Comparison of ENCODE assay signal across 11 mouse cellular contexts in genomic region chr8:84416915-84417314, GRCm38 (mm10). TPM values are rescaled to one million over a fixed set of nuclear protein-coding genes. Genes with fewer than 3 reads are reported as not detected.
DNase-seq lines count a peak whose midpoint lies in the region; ATAC-seq and TF ChIP-seq lines count a peak whose summit lies in the region.
"Had no signal": no experiment of that assay in that cellular context is flagged by ENCODE, and none has a peak within 500 bp of the region (broad histone marks: within the 10 kb centered on the region; RNA-seq: fewer than 3 reads in every experiment).

No protein-coding gene starts in this region.

- TF ChIP-seq CTCF in forebrain, postnatal 0 days (IDR thresholded peaks at IDR 0.05; ENCODE audit: low read depth): no peak

- H3K4me3 ChIP-seq in forebrain, postnatal 0 days (ENCODE audit: low read depth, low read length): peak overlapping the region; percentile 76
- H3K4me3 ChIP-seq in midbrain, embryonic 14.5 days (replicated peaks; ENCODE audit: low read depth, low read length): peak overlapping the region; percentile 76
- H3K4me3 ChIP-seq: heart, embryonic 12.5 days had no signal

- H3K4me2 ChIP-seq in forebrain, postnatal 0 days (ENCODE audit: low read depth): peak overlapping the region; percentile 84
- H3K4me2 ChIP-seq in midbrain, embryonic 14.5 days (ENCODE audit: low read length): peak overlapping the region; percentile 81
- H3K4me2 ChIP-seq: heart, embryonic 12.5 days had no signal

- H3K36me3 ChIP-seq in forebrain, postnatal 0 days (ENCODE audit: insufficient read depth): peaks cover 7% of the 10 kb centered on the region; the same call in 1 of the 2 replicates
- H3K36me3 ChIP-seq in midbrain, embryonic 14.5 days (ENCODE audit: control insufficient read depth, insufficient read depth, low read length): no peaks in the 10 kb centered on the region
- H3K36me3 ChIP-seq: heart, embryonic 12.5 days had no signal

- DNase-seq in frontal cortex, postnatal 14 days (ENCODE audit: low spot score in 2 of 2): no peak
- DNase-seq in cerebellum, postnatal 14 days: peak; percentile 63 to 68
- DNase-seq in forebrain, postnatal 0 days: no peak
- DNase-seq in midbrain, embryonic 14.5 days: no peak
- DNase-seq in kidney, postnatal 14 days: no peak
- DNase-seq in layer of hippocampus, postnatal 25 days (ENCODE audit: extremely low spot score in 1 of 2, low spot score in 1 of 2): no peak
- no peak for DNase-seq in layer of hippocampus, postnatal 36 days
- DNase-seq: kidney, adult 18-20 months had no signal

- H3K27ac ChIP-seq in forebrain, postnatal 0 days (ENCODE audit: low read depth, low read length): no peak overlapping the region
- H3K27ac ChIP-seq in midbrain, embryonic 14.5 days (replicated peaks; ENCODE audit: low read depth, low read length): no peak overlapping the region
- H3K27ac ChIP-seq: stomach, postnatal 0 days had no signal

- no peaks in the 10 kb centered on the region for H3K27me3 ChIP-seq in forebrain, postnatal 0 days (ENCODE audit: insufficient read depth, low read length)
- H3K27me3 ChIP-seq in midbrain, embryonic 14.5 days (ENCODE audit: control insufficient read depth, insufficient read depth, low read length): no peaks in the 10 kb centered on the region

- 0 out of 2 replicates have a peak overlapping the region, but pooled peaks have one; percentile 79 for H3K9ac ChIP-seq in forebrain, postnatal 0 days
- peak overlapping the region; percentile 91; the same call in 1 of the 2 replicates for H3K9ac ChIP-seq in midbrain, embryonic 14.5 days (replicated peaks; ENCODE audit: low read length)
- H3K9ac ChIP-seq: heart, embryonic 12.5 days had no signal

- H3K9me3 ChIP-seq in forebrain, postnatal 0 days (ENCODE audit: low read length): no peaks in the 10 kb centered on the region
- no peaks in the 10 kb centered on the region for H3K9me3 ChIP-seq in midbrain, embryonic 14.5 days (ENCODE audit: control insufficient read depth, low read length)

- 64% methylated on average over 6 of the region's 6 CpGs for WGBS in forebrain, postnatal 0 days
- WGBS in midbrain, embryonic 14.5 days: 77% methylated on average over 6 of the region's 6 CpGs

- ATAC-seq in frontal cortex, adult (ENCODE audit: low TSS enrichment): peak; percentile 22; the same call in 1 of the 2 replicates
- no peak for ATAC-seq in forebrain, postnatal 0 days
- ATAC-seq in midbrain, embryonic 14.5 days (ENCODE audit: low FRiP score, low TSS enrichment): no peak

- H3K4me1 ChIP-seq in forebrain, postnatal 0 days (ENCODE audit: insufficient read depth): peaks cover 11% of the 10 kb centered on the region; the same call in 1 of the 2 replicates
- H3K4me1 ChIP-seq in midbrain, embryonic 14.5 days (ENCODE audit: control insufficient read depth, insufficient read depth, low read length): peaks cover 16% of the 10 kb centered on the region

RNA-seq across cellular contexts. Expression of gene Cacna1a, which starts 28.7 kb away (rescaled TPM):
- 29.2 and 31.1 TPM in 2 replicates for total RNA-seq in forebrain, postnatal 0 days (2014; rRNA removed)
- 5.3 and 8.6 TPM in 2 replicates for polyA plus RNA-seq in forebrain, postnatal 0 days (2015; fragmentation: Nextera tagmentation; extraction: Ambion mirVana)
- 13.8 and 16.1 TPM in 2 replicates for polyA plus RNA-seq in midbrain, embryonic 14.5 days (2014; fragmentation: Nextera tagmentation; extraction: Ambion mirVana)
- total RNA-seq in layer of hippocampus, postnatal 25 days (2021): 100 to 1,000 TPM; 175 to 232 TPM
- 100 to 1,000 TPM; 191 to 224 TPM for total RNA-seq in layer of hippocampus, postnatal 36 days (2021)

Comparison
In these comparisons a context has a peak if more than half of its experiments do, and no peak if none do; other contexts are left out.
1. DNase-seq: peak in cerebellum, postnatal 14 days (2 of 2); none in frontal cortex, postnatal 14 days (0 of 2), forebrain, postnatal 0 days (single experiment), midbrain, embryonic 14.5 days (single experiment), kidney, postnatal 14 days (single experiment), layer of hippocampus, postnatal 25 days (0 of 2) and layer of hippocampus, postnatal 36 days (0 of 2).